Mouse (Mus musculus): Measurements from ENCODE around the gene Upk1a.

Gene Upk1a

GRCm38 (mm10) chr7:30579950-30580349 lies 32.7 kb downstream of the Upk1a start:
- DNase-seq (ENCODE audit: low spot score in 2 of 2) = no peak

GRCm38 (mm10) chr7:30572969-30573368 lies 39.7 kb downstream of the Upk1a start:
- peak; percentile 75 to 79 for DNase-seq (ENCODE audit: low spot score in 2 of 2)

- no peak for DNase-seq (ENCODE audit: low spot score in 2 of 2)
These were observed 40.3 kb downstream of the Upk1a start for GRCm38 (mm10) chr7:30572389-30572788.

GRCm38 (mm10) chr7:30567555-30567954 lies 45.1 kb downstream of the Upk1a start:
- no peak for DNase-seq (ENCODE audit: low spot score in 2 of 2)

DNA sequence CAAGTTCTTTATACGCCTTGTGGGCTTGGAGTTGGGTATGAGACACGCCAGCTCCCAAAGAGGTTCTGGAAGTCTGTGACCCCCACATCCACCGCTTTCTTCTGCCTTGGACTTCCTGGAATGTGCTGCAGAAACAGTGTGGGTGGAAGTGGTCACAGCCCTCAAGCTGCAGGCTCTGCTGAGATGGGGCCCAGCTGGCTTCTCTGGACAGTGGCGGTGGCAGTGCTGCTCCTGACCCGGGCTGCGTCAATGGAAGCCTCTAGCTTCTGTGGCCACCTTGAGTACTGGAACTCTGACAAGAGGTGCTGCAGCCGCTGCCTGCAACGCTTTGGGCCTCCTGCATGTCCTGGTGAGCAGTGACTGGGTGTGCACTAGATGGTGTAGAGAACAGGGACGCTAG lies 46.6 kb downstream of the Upk1a start:
- no peak for DNase-seq (ENCODE audit: low spot score in 2 of 2)

GRCm38 (mm10) chr7:30564970-30565571 lies 47.6 kb downstream of the Upk1a start, which contains the start of gene Igflr1:
TSS of gene Igflr1 (plus strand) at chr7:30565427.
- no peak for DNase-seq (ENCODE audit: low spot score in 2 of 2)

- DNase-seq (ENCODE audit: low spot score in 2 of 2) = no peak
These were observed 48.8 kb downstream of the Upk1a start for GRCm38 (mm10) chr7:30563906-30564280.

GRCm38 (mm10) chr7:30563117-30563905 lies 49.3 kb downstream of the Upk1a start, which contains the start of the genes U2af1l4, Gm49396 and Psenen:
TSS of gene U2af1l4 (plus strand) at chr7:30563301.
TSS of gene Gm49396 (plus strand) at chr7:30563344.
TSS of gene Psenen (minus strand) at chr7:30563627.
- DNase-seq (ENCODE audit: low spot score in 2 of 2) = peak; percentile 95 to 98

GRCm38 (mm10) chr7:30562526-30563116 lies 50.0 kb downstream of the Upk1a start:
- DNase-seq (ENCODE audit: low spot score in 2 of 2) = peak in 1 of 2 experiments; percentile 69

- DNase-seq (ENCODE audit: low spot score in 2 of 2) = no peak
These were observed 52.4 kb downstream of the Upk1a start for GRCm38 (mm10) chr7:30560296-30560695.

GRCm38 (mm10) chr7:30559443-30559954 lies 53.1 kb downstream of the Upk1a start, which contains the start of gene Lin37:
TSS of gene Lin37 (minus strand) at chr7:30559838.
- DNase-seq (ENCODE audit: low spot score in 2 of 2) = peak; percentile 91 to 93

GRCm38 (mm10) chr7:30558656-30559442 lies 53.8 kb downstream of the Upk1a start:
- DNase-seq (ENCODE audit: low spot score in 2 of 2) = no peak

- no peak for DNase-seq (ENCODE audit: low spot score in 2 of 2)
These were observed 54.6 kb downstream of the Upk1a start for GRCm38 (mm10) chr7:30557901-30558514.

GRCm38 (mm10) chr7:30556894-30557536 lies 55.6 kb downstream of the Upk1a start:
- DNase-seq (ENCODE audit: low spot score in 2 of 2) = peak in 1 of 2 experiments; percentile 72

GRCm38 (mm10) chr7:30553810-30554584 lies 58.6 kb downstream of the Upk1a start:
- DNase-seq (ENCODE audit: low spot score in 2 of 2) = peak in 1 of 2 experiments; percentile 63

Data from spleen, postnatal 4 days (tissue).